Mouse (Mus musculus) stomach, embryonic 15.5 days (tissue): ENCODE measurements around the gene Vasn. TPM values are rescaled to one million over a fixed set of nuclear protein-coding genes. Genes with fewer than 3 reads are reported as not detected.

ENCODE experiments used
- ATAC-seq: fragments of 200-750 bp; cut with Nextera tagmentation; 2 replicates; pipeline ENCODE4 v1.8.0; 2017; ENCODE audit warnings: low read depth, moderate number of reproducible peaks, moderate TSS enrichment; ENCODE audit not compliant: insufficient read depth, low FRiP score
- H3K27ac ChIP-seq: fragments of 300-500 bp; sonication (generic); 2 replicates; pipeline ENCODE4 v1.5.1; 2015; ENCODE audit warnings: mild to moderate bottlenecking, inconsistent platforms
- H3K27me3 ChIP-seq: fragments of 300-500 bp; sonication (generic); replicated peaks from 2 replicates; pipeline ENCODE4 v1.6.1; 2015; ENCODE audit warnings: inconsistent platforms
- H3K36me3 ChIP-seq: fragments of 300-500 bp; sonication (generic); 2 replicates; pipeline ENCODE4 v1.6.1; 2015; ENCODE audit warnings: inconsistent platforms
- H3K4me1 ChIP-seq: fragments of 300-500 bp; sonication (generic); 2 replicates; pipeline ENCODE4 v1.6.1; 2015; ENCODE audit warnings: inconsistent platforms
- H3K4me2 ChIP-seq: fragments of 300-500 bp; sonication (generic); 2 replicates; pipeline ENCODE4 v1.6.1; 2015; ENCODE audit warnings: mild to moderate bottlenecking, inconsistent platforms
- H3K4me3 ChIP-seq: fragments of 300-500 bp; sonication (generic); replicated peaks from 2 replicates; pipeline ENCODE4 v1.5.1; 2015; ENCODE audit warnings: inconsistent platforms
- H3K9ac ChIP-seq: fragments of 300-500 bp; sonication (generic); 2 replicates; pipeline ENCODE4 v1.6.1; 2015; ENCODE audit warnings: inconsistent platforms
- H3K9me3 ChIP-seq: fragments of 300-500 bp; sonication (generic); 2 replicates; pipeline ENCODE4 v1.6.1; 2016; ENCODE audit warnings: inconsistent platforms
- WGBS: fragments of 180-500 bp; shearing (Covaris S2); methylation state at CpG from one replicate; pipeline ENCODE4 v1.1.7; 2015; 5-methylcytosine and 5-hydroxymethylcytosine counted together
- polyA plus RNA-seq: library from polyadenylated mRNA; unstranded; fragments of >200 nt; fragmentation: Nextera tagmentation; extraction: Ambion mirVana; gene quantifications from 2 replicates; pipeline ENCODE4 v1.2.1, GENCODE M21; 2015

The Vasn gene
- polyA plus RNA-seq, 1 experiment from 2014 or later, result 17.2 TPM

DNA sequence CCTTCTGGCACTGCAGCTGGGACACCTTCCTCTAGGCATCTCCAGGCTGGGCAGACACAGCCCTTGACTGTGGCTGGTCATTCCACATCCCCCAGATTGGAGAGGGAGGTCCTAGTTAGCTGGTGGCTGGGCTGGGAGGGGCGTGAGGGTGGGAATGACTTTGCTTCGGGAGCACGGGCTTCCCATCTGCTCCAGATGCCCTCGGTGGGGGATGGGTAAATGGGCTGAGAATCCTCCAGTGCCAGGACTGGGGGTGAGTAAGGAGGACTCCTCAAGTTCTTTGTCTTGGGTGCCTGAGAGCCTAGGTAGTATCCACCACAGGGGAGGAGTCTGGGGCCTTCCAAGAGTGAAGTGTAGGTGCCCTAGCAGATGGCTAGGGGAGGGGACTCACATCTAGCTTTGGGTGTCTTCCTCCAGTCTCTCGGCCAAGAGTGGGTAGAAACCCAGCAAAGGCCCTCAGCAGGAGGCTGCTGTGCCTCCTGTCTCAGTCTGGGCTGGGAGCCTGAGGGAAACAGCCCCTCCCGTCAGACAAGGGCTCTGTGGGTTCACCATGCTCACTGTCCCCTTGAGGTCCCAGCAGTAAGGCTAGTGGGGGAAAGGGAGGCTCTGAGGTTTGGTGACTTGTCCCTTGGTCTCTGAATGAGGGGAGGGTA is 40.7 kb upstream of the Vasn start:
- Histone ChIP-seq H3K27me3 (no peaks in the 10 kb centered on the region), H3K9ac (no peak overlapping the region), H3K9me3 (no peaks in the 10 kb centered on the region), H3K4me2 (peak overlapping the region; percentile 22), H3K27ac (peak overlapping the region; percentile 3; the same call in 1 of the 2 replicates), H3K4me1 (peaks cover 83% of the 10 kb centered on the region), H3K4me3 (no peak overlapping the region), H3K36me3 (no peaks in the 10 kb centered on the region)
- WGBS, result 36% methylated on average over 6 of the region's 6 CpGs
- no peak for ATAC-seq

DNA sequence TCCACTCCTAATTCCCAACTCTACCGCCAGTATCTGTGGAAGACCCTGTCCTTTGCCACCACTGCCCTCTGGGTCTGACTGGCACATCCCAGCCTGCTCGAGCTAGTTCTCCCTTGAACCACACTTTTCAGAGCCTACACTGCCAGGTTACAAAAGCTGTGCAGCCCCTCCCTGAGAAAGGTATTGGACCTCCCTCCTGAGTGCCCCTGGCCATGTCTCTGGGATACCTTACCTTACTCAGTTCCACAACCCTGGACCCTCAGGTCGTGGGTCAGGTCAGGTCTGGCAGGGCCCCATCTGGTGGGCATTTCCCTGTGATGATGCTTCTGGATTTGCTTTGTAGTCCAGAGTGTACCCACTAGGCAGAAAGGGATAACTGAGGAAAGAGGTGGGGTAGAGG is 40.1 kb upstream of the Vasn start:
- 79% methylated on average over 3 of the region's 3 CpGs for WGBS
- Histone ChIP-seq H3K9ac (no peak overlapping the region), H3K4me3 (no peak overlapping the region), H3K27ac (no peak overlapping the region; the same call in 1 of the 2 replicates), H3K27me3 (no peaks in the 10 kb centered on the region), H3K36me3 (no peaks in the 10 kb centered on the region), H3K4me2 (no peak overlapping the region), H3K4me1 (peaks cover 89% of the 10 kb centered on the region), H3K9me3 (no peaks in the 10 kb centered on the region)
- no peak for ATAC-seq

DNA sequence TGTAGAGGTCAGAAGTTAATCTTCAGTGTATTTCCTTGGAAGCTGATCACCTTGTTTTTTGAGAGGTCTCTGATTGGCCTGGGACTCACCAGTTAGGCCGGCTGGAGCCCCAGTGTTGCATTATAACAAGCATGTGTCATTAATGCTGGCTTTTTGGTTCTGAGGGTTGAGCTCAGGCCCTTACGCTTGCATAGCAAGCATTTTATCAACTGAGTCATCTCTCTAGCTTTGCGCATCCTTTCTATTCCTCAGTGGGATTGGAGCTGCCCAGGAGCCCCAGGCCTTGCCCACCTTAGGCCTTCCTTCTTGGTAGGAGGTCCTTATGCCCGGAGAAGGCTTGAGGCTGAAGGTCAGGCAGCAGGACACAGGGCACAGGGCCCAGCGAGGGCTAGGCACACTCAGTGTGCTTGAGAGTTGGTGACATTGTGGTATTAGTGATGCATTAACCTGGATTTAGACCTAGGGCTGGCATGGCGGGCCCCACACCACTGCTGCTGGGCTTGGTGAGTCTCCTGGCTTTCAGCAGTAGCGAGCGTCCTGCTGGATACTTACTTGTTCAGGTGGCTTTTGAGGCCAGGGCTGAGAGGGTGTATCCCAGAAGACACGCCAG is 38.9 kb upstream of the Vasn start:
- H3K4me2 ChIP-seq, result no peak overlapping the region
- H3K9ac ChIP-seq, result no peak overlapping the region
- no peak overlapping the region for H3K4me3 ChIP-seq
- H3K27me3 ChIP-seq, result no peaks in the 10 kb centered on the region
- peaks cover 92% of the 10 kb centered on the region for H3K4me1 ChIP-seq
- H3K9me3 ChIP-seq, result no peaks in the 10 kb centered on the region
- no peak for ATAC-seq
- 69% methylated on average over 9 of the region's 9 CpGs for WGBS
- peak overlapping the region; percentile 59 for H3K27ac ChIP-seq
- no peaks in the 10 kb centered on the region for H3K36me3 ChIP-seq

DNA sequence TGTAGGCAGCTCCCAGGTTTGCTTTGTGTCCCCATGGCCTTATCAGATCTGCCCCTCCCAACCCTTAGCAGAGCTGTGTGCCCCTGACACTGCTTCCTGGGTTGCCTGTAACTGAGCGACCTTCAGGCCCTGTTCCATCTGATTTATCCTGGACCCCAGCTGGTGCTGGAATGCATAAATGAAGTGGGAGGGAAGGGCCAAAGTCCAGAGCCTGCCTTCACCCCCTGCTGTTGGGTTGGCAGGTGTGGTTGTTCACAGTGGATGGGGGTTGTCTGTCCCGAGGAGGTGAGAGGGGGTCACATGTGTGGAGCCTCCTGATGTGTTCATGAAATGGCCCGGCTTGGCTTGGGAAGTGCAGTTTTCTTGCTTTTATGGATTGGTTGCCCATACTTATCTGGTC is 37.6 kb upstream of the Vasn start:
- Histone ChIP-seq H3K4me2 (no peak overlapping the region), H3K4me1 (peaks cover 92% of the 10 kb centered on the region), H3K27me3 (no peaks in the 10 kb centered on the region), H3K9ac (no peak overlapping the region), H3K36me3 (no peaks in the 10 kb centered on the region), H3K27ac (peak overlapping the region; percentile 82), H3K9me3 (no peaks in the 10 kb centered on the region), H3K4me3 (no peak overlapping the region)
- WGBS, result 24% methylated on average over 3 of the region's 3 CpGs
- peak; percentile 50 for ATAC-seq

DNA sequence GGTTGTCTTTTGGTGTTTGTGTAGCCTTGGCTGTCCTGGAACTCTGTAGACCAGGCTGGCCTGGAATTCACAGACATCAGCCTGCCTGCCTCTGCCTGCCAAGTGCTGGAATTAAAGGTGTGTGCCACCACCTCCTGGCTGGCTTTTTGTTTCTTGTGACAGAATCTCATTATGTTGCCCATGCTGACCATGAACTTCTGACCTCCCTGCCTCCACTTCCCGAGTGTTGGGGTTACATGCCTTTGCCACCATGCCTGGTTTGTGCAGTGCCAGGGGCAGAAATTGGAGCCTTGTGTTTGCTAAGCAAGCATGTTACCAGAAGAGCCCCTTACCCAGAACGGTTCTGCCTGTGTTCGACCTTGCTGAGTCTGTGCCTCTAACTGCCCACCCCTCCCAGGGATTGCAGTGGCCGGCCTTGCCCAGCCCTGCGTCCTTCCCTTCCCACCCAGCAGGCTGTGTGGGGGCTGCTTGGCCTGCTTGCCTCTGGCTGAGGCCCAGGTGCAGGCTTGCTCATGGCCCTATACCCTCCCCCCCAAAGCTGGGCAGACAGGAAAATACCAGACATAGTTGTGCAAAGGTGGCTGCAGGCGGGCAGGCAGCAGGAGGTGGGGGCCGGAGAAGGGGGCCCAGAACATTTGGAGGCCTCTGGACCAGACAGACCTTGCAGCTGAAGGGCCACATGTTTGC is 36.8 kb upstream of the Vasn start:
- Histone ChIP-seq H3K4me2 (peak overlapping the region; percentile 27; the same call in 1 of the 2 replicates), H3K36me3 (no peaks in the 10 kb centered on the region), H3K27ac (peak overlapping the region; percentile 82), H3K27me3 (no peaks in the 10 kb centered on the region), H3K4me3 (no peak overlapping the region), H3K9me3 (no peaks in the 10 kb centered on the region), H3K4me1 (peaks cover 93% of the 10 kb centered on the region), H3K9ac (no peak overlapping the region)
- ATAC-seq, result peak; percentile 18; the same call in 1 of the 2 replicates
- WGBS, result 22% methylated on average over 7 of the region's 7 CpGs

DNA sequence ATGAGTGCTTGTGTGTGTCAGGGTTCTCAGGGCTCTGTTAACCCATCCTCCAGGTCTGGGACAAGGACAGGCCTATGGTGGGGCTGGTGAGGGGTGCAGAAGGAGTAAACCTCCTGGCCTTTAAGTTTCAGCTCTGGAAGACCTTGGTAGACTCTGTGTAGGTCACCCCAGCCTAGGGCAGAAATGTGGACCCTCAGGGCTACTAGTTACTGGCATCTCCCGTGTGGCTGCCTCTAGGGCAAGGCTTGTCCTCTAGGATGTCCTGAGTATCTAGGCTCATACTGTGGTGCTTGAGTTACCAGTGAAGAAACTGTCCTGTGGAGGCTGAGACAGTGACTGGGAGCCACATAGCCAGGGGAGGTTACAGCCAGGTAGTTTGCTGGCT is 36.3 kb upstream of the Vasn start:
- ATAC-seq, result no peak
- Histone ChIP-seq H3K9me3 (no peaks in the 10 kb centered on the region), H3K27me3 (no peaks in the 10 kb centered on the region), H3K36me3 (0 out of 2 replicates have a peak, but pooled peaks cover 3% of the 10 kb centered on the region), H3K4me3 (no peak overlapping the region), H3K4me2 (0 out of 2 replicates have a peak overlapping the region, but pooled peaks have one; percentile 27), H3K9ac (no peak overlapping the region), H3K27ac (peak overlapping the region; percentile 82), H3K4me1 (peaks cover 93% of the 10 kb centered on the region)
- 58% methylated on average over 1 of the region's 1 CpGs for WGBS

DNA sequence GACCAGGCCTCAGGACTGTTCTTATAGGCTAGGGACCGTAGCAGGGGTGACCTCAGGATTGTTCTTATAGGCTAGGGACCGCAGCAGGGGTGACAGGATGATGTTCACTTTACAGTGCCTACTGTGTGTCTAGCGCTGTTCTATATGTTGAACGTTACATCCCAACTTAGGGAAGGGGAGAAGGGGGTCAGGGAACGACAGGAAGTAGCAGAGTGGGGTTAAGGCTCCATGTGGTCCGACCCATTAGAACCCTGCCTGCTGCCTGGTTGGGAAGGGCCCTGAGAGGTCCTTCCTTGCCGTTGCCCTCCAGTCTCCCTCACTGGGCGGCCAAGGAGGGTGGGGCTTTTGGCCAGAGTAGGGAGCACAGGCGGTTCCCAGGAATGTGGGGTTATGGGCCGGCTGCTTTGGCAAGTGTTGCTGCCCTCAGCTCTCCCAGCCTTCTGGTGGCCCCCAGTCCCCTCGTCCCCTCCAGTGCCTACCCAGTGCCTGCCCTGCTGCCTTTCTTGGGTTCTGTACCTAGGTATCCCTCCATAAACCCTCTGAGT is 35.4 kb upstream of the Vasn start:
- Histone ChIP-seq H3K27ac (peak overlapping the region; percentile 48; the same call in 1 of the 2 replicates), H3K4me2 (no peak overlapping the region), H3K4me3 (no peak overlapping the region), H3K9ac (no peak overlapping the region), H3K9me3 (no peaks in the 10 kb centered on the region), H3K27me3 (no peaks in the 10 kb centered on the region), H3K36me3 (peaks cover 7% of the 10 kb centered on the region; the same call in 1 of the 2 replicates), H3K4me1 (peaks cover 84% of the 10 kb centered on the region)
- ATAC-seq, result no peak
- 51% methylated on average over 11 of the region's 11 CpGs for WGBS

DNA sequence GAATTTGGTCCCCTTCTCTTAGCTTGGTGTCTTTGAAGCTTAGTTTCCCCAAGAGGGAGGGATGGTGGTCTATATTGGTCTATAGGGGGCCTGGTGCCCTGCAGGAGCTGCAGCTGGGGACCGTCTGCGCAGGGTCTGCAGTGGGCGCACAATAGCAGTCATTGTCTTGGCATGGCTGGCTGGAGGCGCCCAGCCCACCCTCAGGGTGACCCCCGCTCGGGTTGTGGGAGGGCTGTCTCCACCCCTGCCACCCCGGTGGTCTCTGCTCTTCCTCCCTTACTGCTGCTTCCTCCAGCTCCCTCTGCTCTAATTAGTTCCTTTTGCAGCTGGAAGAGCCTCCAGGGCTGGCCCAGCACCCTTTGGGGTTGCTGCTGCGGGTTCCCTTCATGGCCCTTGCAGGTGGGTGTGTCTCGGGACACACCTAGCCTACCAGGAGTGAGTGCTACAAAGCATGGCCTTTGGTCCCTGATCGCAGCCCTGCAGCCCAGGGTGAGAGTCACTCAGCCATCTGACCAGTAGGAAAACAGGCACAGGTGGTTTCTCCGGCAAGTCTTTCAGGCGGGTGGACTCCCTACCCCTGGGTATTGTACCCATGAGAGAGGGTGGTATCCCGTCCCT is 34.1 kb upstream of the Vasn start:
- no peak overlapping the region for H3K9ac ChIP-seq
- H3K4me2 ChIP-seq, result peak overlapping the region; percentile 25; the same call in 1 of the 2 replicates
- H3K27me3 ChIP-seq, result no peaks in the 10 kb centered on the region
- no peaks in the 10 kb centered on the region for H3K9me3 ChIP-seq
- H3K4me3 ChIP-seq, result no peak overlapping the region
- peak overlapping the region; percentile 62 for H3K27ac ChIP-seq
- ATAC-seq, result peak; percentile 34; the same call in 1 of the 2 replicates
- peaks cover 76% of the 10 kb centered on the region for H3K4me1 ChIP-seq
- peaks cover 9% of the 10 kb centered on the region; the same call in 1 of the 2 replicates for H3K36me3 ChIP-seq
- 55% methylated on average over 13 of the region's 13 CpGs for WGBS

DNA sequence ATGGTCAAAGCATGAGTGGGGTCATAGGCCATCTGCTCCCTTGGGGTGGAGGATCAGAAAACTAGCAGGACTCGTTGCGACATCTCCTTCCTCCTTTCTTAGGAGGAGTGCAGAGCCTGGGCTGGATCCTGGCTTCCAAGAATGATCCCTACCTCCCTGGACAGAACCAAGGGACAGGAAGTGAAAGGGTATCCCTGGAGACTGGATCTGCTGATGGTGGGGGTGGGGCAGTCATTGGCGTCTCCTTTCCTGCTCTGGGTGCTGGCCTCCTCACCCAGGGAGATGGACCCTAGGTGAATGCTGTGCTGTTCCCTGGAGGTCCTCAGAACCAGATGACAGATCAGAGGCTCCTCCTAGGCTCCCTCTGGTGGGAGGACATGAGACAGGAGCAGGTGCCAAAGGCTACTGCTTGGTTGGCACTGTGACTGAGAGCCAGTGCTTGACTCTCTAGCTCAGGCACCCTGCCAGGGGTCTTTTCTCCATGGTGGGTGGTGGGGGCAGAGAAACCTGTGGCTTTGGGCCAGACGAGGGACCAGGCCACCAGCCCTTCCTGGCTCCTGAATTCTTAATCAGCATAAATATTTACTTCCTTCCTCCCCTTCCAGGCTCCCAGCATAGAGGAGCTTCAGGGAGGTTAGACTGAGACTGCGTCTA is 33.2 kb upstream of the Vasn start:
- no peak for ATAC-seq
- peak overlapping the region; percentile 62 for H3K27ac ChIP-seq
- peaks cover 68% of the 10 kb centered on the region for H3K4me1 ChIP-seq
- peaks cover 16% of the 10 kb centered on the region for H3K36me3 ChIP-seq
- WGBS, result 15% methylated on average over 5 of the region's 5 CpGs
- H3K9ac ChIP-seq, result no peak overlapping the region
- H3K27me3 ChIP-seq, result no peaks in the 10 kb centered on the region
- H3K4me3 ChIP-seq, result no peak overlapping the region
- 0 out of 2 replicates have a peak overlapping the region, but pooled peaks have one; percentile 19 for H3K4me2 ChIP-seq
- H3K9me3 ChIP-seq, result no peaks in the 10 kb centered on the region

DNA sequence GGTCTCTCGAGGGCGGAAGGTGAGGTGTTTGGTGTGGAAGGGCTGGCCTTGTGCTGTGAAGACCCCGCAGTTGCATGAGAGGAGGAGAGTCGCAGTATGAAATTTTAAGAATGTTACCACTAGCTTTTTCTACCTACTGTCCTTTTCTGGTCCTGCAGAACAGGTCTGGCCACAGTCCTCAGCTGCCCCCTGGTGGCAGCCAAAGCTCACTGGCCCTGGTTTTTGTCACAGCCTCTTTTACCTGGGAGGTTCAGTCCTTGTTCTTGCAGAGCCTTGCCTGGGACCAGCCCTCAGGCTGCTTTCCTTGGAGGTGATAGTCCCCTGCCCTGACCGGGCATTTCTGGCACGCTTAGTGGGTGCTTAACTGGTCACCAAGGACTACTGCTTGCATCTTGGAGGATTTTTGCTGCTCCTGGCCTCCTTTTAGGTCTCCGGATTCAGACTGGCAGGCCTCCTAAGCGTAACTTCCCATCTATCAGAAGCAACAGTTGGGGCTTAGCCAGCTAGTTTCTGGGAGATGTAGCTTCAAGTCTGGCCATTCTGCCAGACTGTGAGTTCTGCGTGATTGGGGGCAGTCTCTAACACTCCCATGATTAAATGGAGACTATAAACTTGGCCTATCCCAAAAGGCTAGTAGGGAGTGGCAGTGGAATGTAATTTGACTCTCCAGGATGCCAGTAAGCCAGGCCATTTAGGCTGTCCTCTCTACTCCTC is 31.8 kb upstream of the Vasn start:
- 38% methylated on average over 9 of the region's 9 CpGs for WGBS
- no peaks in the 10 kb centered on the region for H3K9me3 ChIP-seq
- no peak overlapping the region for H3K9ac ChIP-seq
- peaks cover 55% of the 10 kb centered on the region for H3K4me1 ChIP-seq
- no peak overlapping the region for H3K4me3 ChIP-seq
- H3K36me3 ChIP-seq, result peaks cover 24% of the 10 kb centered on the region
- no peaks in the 10 kb centered on the region for H3K27me3 ChIP-seq
- H3K27ac ChIP-seq, result peak overlapping the region; percentile 62
- H3K4me2 ChIP-seq, result no peak overlapping the region
- ATAC-seq, result 0 out of 2 replicates have a peak, but pooled peaks have one; percentile 20
